Mouse (Mus musculus): ENCODE measurements around the gene Hdc. TPM values are rescaled to one million over a fixed set of nuclear protein-coding genes. Genes with fewer than 3 reads are reported as not detected.

Hdc gene
- total and polyA plus RNA-seq, 3 experiments, result 2.8 to 5.5 TPM; not detected in 1

- TF ChIP-seq POLR2A (IDR thresholded peaks at IDR 0.05; ENCODE audit: control insufficient read depth in 1 of 2, insufficient read depth in 1 of 2, low read depth in 1 of 2, low read length in 2 of 2, poor library complexity in 1 of 2) (no peak), BHLHE40 (IDR thresholded peaks at IDR 0.05; ENCODE audit: borderline replicate concordance, low read depth, low read length) (peak; percentile 71), MYC (IDR thresholded peaks at IDR 0.05; ENCODE audit: low read depth, low read length) (peak; percentile 65; the same call in 1 of the 2 replicates), HCFC1 (IDR thresholded peaks at IDR 0.05; ENCODE audit: low read depth, low read length) (peak; percentile 24; the same call in 1 of the 2 replicates), ZKSCAN1 (IDR thresholded peaks at IDR 0.05; ENCODE audit: low read depth, low read length) (0 out of 2 replicates have a peak, but pooled peaks have one; percentile 26), POLR2AphosphoS5 (IDR thresholded peaks at IDR 0.05; ENCODE audit: borderline replicate concordance, low read depth, low read length) (no peak), CHD1 (IDR thresholded peaks at IDR 0.05; ENCODE audit: low read depth, low read length) (no peak), NRF1 (IDR thresholded peaks at IDR 0.05; ENCODE audit: insufficient read depth, low read depth, low read length, poor library complexity, severe bottlenecking) (peak; percentile 18; the same call in 1 of the 2 replicates), POLR2AphosphoS2 (IDR thresholded peaks at IDR 0.05; ENCODE audit: low read length) (peak; percentile 54), NELFE (IDR thresholded peaks at IDR 0.05; ENCODE audit: low read depth, low read length) (no peak; the same call in 1 of the 2 replicates), MYB (IDR thresholded peaks at IDR 0.05; ENCODE audit: low read depth, low read length) (peak; percentile 78), JUND (IDR thresholded peaks at IDR 0.05; ENCODE audit: low read depth, low read length) (0 out of 2 replicates have a peak, but pooled peaks have one; percentile 62), ZMIZ1 (IDR thresholded peaks at IDR 0.05; ENCODE audit: low read depth, low read length) (no peak; the same call in 1 of the 2 replicates), MEF2A (IDR thresholded peaks at IDR 0.05; ENCODE audit: extremely low read depth, insufficient replicate concordance, low read depth, low read length, poor library complexity, severe bottlenecking) (peak; percentile 63; the same call in 1 of the 2 replicates), E2F4 (IDR thresholded peaks at IDR 0.05; ENCODE audit: borderline replicate concordance, low read depth, low read length) (no peak), SIN3A (IDR thresholded peaks at IDR 0.05; ENCODE audit: low read length) (peak; percentile 83), ZNF384 (IDR thresholded peaks at IDR 0.05; ENCODE audit: low read depth, low read length) (peak; percentile 47; the same call in 1 of the 2 replicates), EP300 (IDR thresholded peaks at IDR 0.05; ENCODE audit: low read depth in 1 of 2, low read length in 2 of 2) (peak; percentile 98), KAT2A (conservative IDR thresholded peaks at IDR 0.05; ENCODE audit: low read depth, low read length) (no peak), MXI1 (IDR thresholded peaks at IDR 0.05; ENCODE audit: low read depth, low read length) (peak; percentile 70), SMC3 (IDR thresholded peaks at IDR 0.05; ENCODE audit: low read depth, low read length) (peak; percentile 10; the same call in 1 of the 2 replicates)
Measured at GRCm38 (mm10) chr2:126635939-126636823, 17.1 kb upstream of the Hdc start (continued).

DNA sequence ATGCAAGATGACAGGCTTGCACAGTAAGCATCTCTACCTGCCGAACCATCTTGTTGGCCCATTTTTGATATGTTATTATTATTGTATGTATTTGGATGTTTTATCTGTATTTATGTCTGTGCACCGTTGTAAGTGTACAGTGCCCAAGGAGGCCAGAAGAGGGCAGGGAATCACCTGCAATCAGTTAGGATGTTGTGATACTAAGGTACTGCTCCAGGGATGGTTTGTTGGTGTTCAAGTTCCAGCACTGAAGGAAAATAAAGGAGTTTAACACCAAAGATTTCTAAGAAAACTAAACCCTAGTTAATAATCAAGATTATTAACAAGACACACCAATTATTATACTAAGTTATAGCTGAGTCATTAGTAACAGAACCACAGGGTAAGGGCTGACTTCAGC lies 14.1 kb upstream of the Hdc start:
- no peak overlapping the region for H3K27ac ChIP-seq (ENCODE audit: control insufficient read depth, low read depth, low read length)
- DNase-seq (ENCODE audit: low read depth, low spot score), result no peak
- no peak overlapping the region for H3K4me3 ChIP-seq (ENCODE audit: control insufficient read depth in 1 of 2, insufficient read depth in 1 of 2, low read depth in 2 of 2, low read length in 2 of 2)
- H3K79me2 ChIP-seq (ENCODE audit: control insufficient read depth, insufficient read depth, low read length, poor library complexity), result no peaks in the 10 kb centered on the region
- no peaks in the 10 kb centered on the region for H3K27me3 ChIP-seq (ENCODE audit: control insufficient read depth in 1 of 2, insufficient read depth in 2 of 2, low read length in 2 of 2)
- H3K9ac ChIP-seq (ENCODE audit: control insufficient read depth, low read depth, low read length, poor library complexity, severe bottlenecking), result no peak overlapping the region
- no peaks in the 10 kb centered on the region for H3K9me3 ChIP-seq (replicated peaks; ENCODE audit: insufficient read depth, low read length)
- peaks cover 0 to 21% of the 10 kb centered on the region in 2 experiments; a peak in 2 of 4 replicates for H3K36me3 ChIP-seq (ENCODE audit: control insufficient read depth in 1 of 2, insufficient read depth in 2 of 2, low read length in 2 of 2)
- H3K4me1 ChIP-seq (ENCODE audit: control insufficient read depth in 1 of 2, insufficient read depth in 2 of 2, low read length in 2 of 2), result peaks cover 14 to 19% of the 10 kb centered on the region in 2 experiments
- no peak for TF ChIP-seq GABPA (IDR thresholded peaks at IDR 0.05; ENCODE audit: low read depth, low read length)
